Mouse (Mus musculus): ENCODE results near the gene Tmem53. TPM values are rescaled to one million over a fixed set of nuclear protein-coding genes. Genes with fewer than 3 reads are reported as not detected.
"Not testable (repeated sequence)": the region's sequence is repeated elsewhere in the genome, so short reads cannot be mapped to it uniquely, and the experiment has no call there.

Tmem53 gene
- total RNA-seq, 1 experiment from 2014 or later: not detected

GRCm38 (mm10) chr4:117240867-117241266, 10.9 kb upstream of the Tmem53 start:
- ATAC-seq (replicated peaks; ENCODE audit: low read depth, poor library complexity, severe bottlenecking): no peak

GRCm38 (mm10) chr4:117250982-117251381, 769 bp upstream of the Tmem53 start:
- no peak for ATAC-seq (replicated peaks; ENCODE audit: low read depth, poor library complexity, severe bottlenecking)

- no peak for ATAC-seq (replicated peaks; ENCODE audit: low read depth, poor library complexity, severe bottlenecking)
Observed at GRCm38 (mm10) chr4:117252351-117252750, 600 bp downstream of the Tmem53 start.

- ATAC-seq (replicated peaks; ENCODE audit: low read depth, poor library complexity, severe bottlenecking): no peak
Observed at GRCm38 (mm10) chr4:117252755-117253154, 1.0 kb downstream of the Tmem53 start.

- ATAC-seq (replicated peaks; ENCODE audit: low read depth, poor library complexity, severe bottlenecking): no peak
Observed at GRCm38 (mm10) chr4:117253218-117254016, 1.7 kb downstream of the Tmem53 start.

- peak; percentile 54 for ATAC-seq (replicated peaks; ENCODE audit: low read depth, poor library complexity, severe bottlenecking)
Observed at GRCm38 (mm10) chr4:117254017-117254627, 2.4 kb downstream of the Tmem53 start.

GRCm38 (mm10) chr4:117254672-117255071, 2.9 kb downstream of the Tmem53 start:
- no peak for ATAC-seq (replicated peaks; ENCODE audit: low read depth, poor library complexity, severe bottlenecking)

GRCm38 (mm10) chr4:117259909-117260308, 8.2 kb downstream of the Tmem53 start:
- not testable (repeated sequence) for ATAC-seq (replicated peaks; ENCODE audit: low read depth, poor library complexity, severe bottlenecking)

GRCm38 (mm10) chr4:117261222-117261621, 9.5 kb downstream of the Tmem53 start:
- ATAC-seq (replicated peaks; ENCODE audit: low read depth, poor library complexity, severe bottlenecking): no peak

- no peak for ATAC-seq (replicated peaks; ENCODE audit: low read depth, poor library complexity, severe bottlenecking)
Observed at GRCm38 (mm10) chr4:117262101-117262913, 10.6 kb downstream of the Tmem53 start.

- ATAC-seq (replicated peaks; ENCODE audit: low read depth, poor library complexity, severe bottlenecking): no peak
Observed at GRCm38 (mm10) chr4:117262987-117263386, 11.2 kb downstream of the Tmem53 start.

GRCm38 (mm10) chr4:117267284-117267683, 15.5 kb downstream of the Tmem53 start:
- peak; percentile 66 for ATAC-seq (replicated peaks; ENCODE audit: low read depth, poor library complexity, severe bottlenecking)

GRCm38 (mm10) chr4:117267831-117268437, 16.2 kb downstream of the Tmem53 start:
- peak; percentile 35 for ATAC-seq (replicated peaks; ENCODE audit: low read depth, poor library complexity, severe bottlenecking)

- peak; percentile 71 for ATAC-seq (replicated peaks; ENCODE audit: low read depth, poor library complexity, severe bottlenecking)
Observed at GRCm38 (mm10) chr4:117270278-117270677, 18.5 kb downstream of the Tmem53 start.

GRCm38 (mm10) chr4:117272459-117272858, 20.7 kb downstream of the Tmem53 start:
- no peak for ATAC-seq (replicated peaks; ENCODE audit: low read depth, poor library complexity, severe bottlenecking)

- no peak for ATAC-seq (replicated peaks; ENCODE audit: low read depth, poor library complexity, severe bottlenecking)
Observed at GRCm38 (mm10) chr4:117274720-117275119, 23.0 kb downstream of the Tmem53 start.

- no peak for ATAC-seq (replicated peaks; ENCODE audit: low read depth, poor library complexity, severe bottlenecking)
Observed at GRCm38 (mm10) chr4:117276281-117276711, 24.5 kb downstream of the Tmem53 start.

GRCm38 (mm10) chr4:117277021-117277420, 25.3 kb downstream of the Tmem53 start:
- no peak for ATAC-seq (replicated peaks; ENCODE audit: low read depth, poor library complexity, severe bottlenecking)

GRCm38 (mm10) chr4:117277687-117278086, 25.9 kb downstream of the Tmem53 start:
- no peak for ATAC-seq (replicated peaks; ENCODE audit: low read depth, poor library complexity, severe bottlenecking)
